ENCODE assay signal across 13 mouse cellular contexts in the genomic region with DNA sequence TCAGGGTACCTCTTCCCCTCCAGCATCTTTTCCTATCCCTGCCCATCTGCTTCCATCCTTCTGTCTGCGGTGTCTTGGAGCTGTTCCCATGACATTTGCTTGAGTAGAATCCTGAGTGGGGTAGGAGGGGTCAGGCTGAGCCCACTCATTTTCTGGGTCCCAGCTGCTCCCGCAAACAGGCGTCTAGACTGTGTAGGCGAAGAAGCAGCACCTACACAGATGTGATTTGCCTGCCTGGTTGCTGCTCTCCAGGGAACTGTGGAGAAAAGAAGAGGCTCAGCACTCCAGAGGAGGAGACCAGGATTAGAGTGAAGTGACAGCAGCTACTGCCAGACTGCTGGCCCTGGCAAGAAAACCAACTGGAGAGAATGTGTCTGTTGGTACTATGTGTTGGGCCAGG. TPM values are rescaled to one million over a fixed set of nuclear protein-coding genes. Genes with fewer than 3 reads are reported as not detected.
DNase-seq lines count a peak whose midpoint lies in the region; ATAC-seq and TF ChIP-seq lines count a peak whose summit lies in the region.
"Had no signal": no experiment of that assay in that cellular context is flagged by ENCODE, and none has a peak within 500 bp of the region (broad histone marks: within the 10 kb centered on the region; RNA-seq: fewer than 3 reads in every experiment).

No protein-coding gene starts in this region.

- 0 out of 2 replicates have a peak, but pooled peaks cover 5% of the 10 kb centered on the region for H3K9me3 ChIP-seq in intestine, embryonic 16.5 days (ENCODE audit: control insufficient read depth, low read length)
- H3K9me3 ChIP-seq: embryonic facial prominence, embryonic 15.5 days; intestine, embryonic 15.5 days; limb, embryonic 12.5 days; stomach, embryonic 15.5 days had no signal

- intact Hi-C loops in gastrocnemius, adult 2 months (cut with DNase I) = no loop called here
- intact Hi-C loops in left cerebral cortex, postnatal 25 days (cut with DNase I) = loop anchor here (2.0 kb wide), 1 partner anchor 16 kb away; a partner anchor contains a TSS

- H3K27ac ChIP-seq in gastrocnemius, adult 2 months = peak overlapping the region; percentile 97
- H3K27ac ChIP-seq in intestine, embryonic 16.5 days (ENCODE audit: low read length) = no peak overlapping the region
- H3K27ac ChIP-seq: embryonic facial prominence, embryonic 15.5 days; intestine, embryonic 15.5 days; limb, embryonic 12.5 days; stomach, embryonic 15.5 days had no signal

- DNase-seq in gastrocnemius, adult 2 months = no peak
- no peak for DNase-seq in gastrocnemius, postnatal 10 days
- DNase-seq in cerebellum, adult 11-12 months = peak; percentile 78
- peak; percentile 78 to 87 for DNase-seq in frontal cortex, adult 2 months (ENCODE audit: extremely low spot score in 1 of 2, low spot score in 1 of 2)
- peak; percentile 78 to 92 for DNase-seq in left cerebral cortex, postnatal 25 days (ENCODE audit: low spot score in 2 of 2)
- no peak for DNase-seq in adrenal gland, postnatal 25 days

- no peak for TF ChIP-seq CTCF in gastrocnemius, adult 2 months (IDR thresholded peaks at IDR 0.05)

- 80% methylated on average over 4 of the region's 4 CpGs for WGBS in intestine, embryonic 16.5 days

- no peaks in the 10 kb centered on the region for H3K27me3 ChIP-seq in intestine, embryonic 16.5 days (replicated peaks; ENCODE audit: control insufficient read depth, insufficient read depth, low read length)
- H3K27me3 ChIP-seq: embryonic facial prominence, embryonic 15.5 days; intestine, embryonic 15.5 days; limb, embryonic 12.5 days; Patski; stomach, embryonic 15.5 days had no signal

- no peak for ATAC-seq in inflammation-experienced regulatory T-cells, adult 6 months
- ATAC-seq in intestine, embryonic 16.5 days = no peak
- ATAC-seq: intestine, embryonic 15.5 days; Patski had no signal

- H3K36me3 ChIP-seq in intestine, embryonic 16.5 days (ENCODE audit: control insufficient read depth, insufficient read depth, low read length) = peaks cover 7% of the 10 kb centered on the region

- no peak overlapping the region for H3K9ac ChIP-seq in intestine, embryonic 16.5 days (ENCODE audit: low read depth, low read length)
- H3K9ac ChIP-seq: embryonic facial prominence, embryonic 15.5 days; intestine, embryonic 15.5 days; limb, embryonic 12.5 days; stomach, embryonic 15.5 days had no signal

- H3K4me3 ChIP-seq in gastrocnemius, adult 2 months = no peak overlapping the region
- no peak overlapping the region for H3K4me3 ChIP-seq in intestine, embryonic 16.5 days (ENCODE audit: low read length)
- H3K4me3 ChIP-seq: embryonic facial prominence, embryonic 15.5 days; intestine, embryonic 15.5 days; limb, embryonic 12.5 days; stomach, embryonic 15.5 days had no signal

- H3K4me2 ChIP-seq in intestine, embryonic 16.5 days (ENCODE audit: low read depth, low read length) = no peak overlapping the region
- H3K4me2 ChIP-seq: embryonic facial prominence, embryonic 15.5 days; intestine, embryonic 15.5 days; limb, embryonic 12.5 days; stomach, embryonic 15.5 days had no signal

- 0 out of 2 replicates have a peak, but pooled peaks cover 3% of the 10 kb centered on the region for H3K4me1 ChIP-seq in intestine, embryonic 16.5 days (ENCODE audit: control insufficient read depth, insufficient read depth, low read length)

RNA-seq across cellular contexts. Expression of a gene that starts 14.9 kb away (rescaled TPM):
- 100 to 1,000 TPM; 102 to 108 TPM for total RNA-seq in gastrocnemius, adult 2 months (2021)
- total RNA-seq in gastrocnemius, postnatal 10 days (2021) = 10 to 100 TPM; 28.8 to 39.5 TPM
- polyA plus RNA-seq in frontal cortex, adult 2 months (2012; rRNA removed) = 18.9 and 22.2 TPM in 2 replicates
- 10 to 100 TPM; 33.9 to 35.6 TPM for total RNA-seq in left cerebral cortex, postnatal 25 days (2021)
- polyA plus RNA-seq in inflammation-experienced regulatory T-cells, adult 6 months (2017; shearing (Covaris generic)) = 10 to 100 TPM; 11.0 to 27.7 (median 16.5) TPM
- 41.2 and 43.1 TPM in 2 replicates for total RNA-seq in adrenal gland, postnatal 25 days (2021)
- 26.1 and 28.5 TPM in 2 replicates for polyA plus RNA-seq in intestine, embryonic 16.5 days (2015; fragmentation: Nextera tagmentation; extraction: Ambion mirVana)

RNA-seq across cellular contexts. Expression of a gene that starts 22.2 kb away (rescaled TPM):
- total RNA-seq in gastrocnemius, adult 2 months (2021) = 1 to 10 TPM; 7.3 to 7.4 TPM
- total RNA-seq in gastrocnemius, postnatal 10 days (2021) = 10 to 100 TPM in 1 of 2 experiments, 1 to 10 TPM in 1; 8.0 to 10.8 TPM
- polyA plus RNA-seq in frontal cortex, adult 2 months (2012; rRNA removed) = 25.3 and 26.7 TPM in 2 replicates
- total RNA-seq in left cerebral cortex, postnatal 25 days (2021) = 10 to 100 TPM; 13.1 to 14.8 TPM
- polyA plus RNA-seq in inflammation-experienced regulatory T-cells, adult 6 months (2017; shearing (Covaris generic)) = 10 to 100 TPM; 55.6 to 76.5 (median 73.4) TPM
- 45.4 and 48.0 TPM in 2 replicates for total RNA-seq in adrenal gland, postnatal 25 days (2021)
- 54.8 and 57.5 TPM in 2 replicates for polyA plus RNA-seq in intestine, embryonic 16.5 days (2015; fragmentation: Nextera tagmentation; extraction: Ambion mirVana)

RNA-seq across cellular contexts. Expression of a gene that starts 28.9 kb away (rescaled TPM):
- 1 to 10 TPM; 2.9 to 4.4 TPM for total RNA-seq in gastrocnemius, adult 2 months (2021)
- total RNA-seq in gastrocnemius, postnatal 10 days (2021) = 10 to 100 TPM; 20.0 to 25.5 TPM
- 8.6 and 9.3 TPM in 2 replicates for polyA plus RNA-seq in frontal cortex, adult 2 months (2012; rRNA removed)
- total RNA-seq in left cerebral cortex, postnatal 25 days (2021) = 1 to 10 TPM; 4.1 to 4.4 TPM
- polyA plus RNA-seq in inflammation-experienced regulatory T-cells, adult 6 months (2017; shearing (Covaris generic)) = 10 to 100 TPM in 2 of 3 experiments, 1 to 10 TPM in 1; 8.5 to 14.5 (median 11.7) TPM
- total RNA-seq in adrenal gland, postnatal 25 days (2021) = 23.4 and 33.9 TPM in 2 replicates
- 34.7 and 35.4 TPM in 2 replicates for polyA plus RNA-seq in intestine, embryonic 16.5 days (2015; fragmentation: Nextera tagmentation; extraction: Ambion mirVana)

RNA-seq across cellular contexts. Expression of a gene that starts 44.6 kb away (rescaled TPM):
- 1 to 10 TPM in 1 of 2 experiments, under 1 TPM in 1; 0.97 to 1.2 TPM for total RNA-seq in gastrocnemius, adult 2 months (2021)
- 1 to 10 TPM; 1.2 to 1.4 TPM for total RNA-seq in gastrocnemius, postnatal 10 days (2021)
- polyA plus RNA-seq in frontal cortex, adult 2 months (2012; rRNA removed) = 1.0 TPM in 2 replicates
- total RNA-seq in left cerebral cortex, postnatal 25 days (2021) = under 1 TPM; 0.27 to 0.69 TPM
- 1 to 10 TPM in 1 of 3 experiments, under 1 TPM in 2; 0.24 to 1.3 (median 0.59) TPM for polyA plus RNA-seq in inflammation-experienced regulatory T-cells, adult 6 months (2017; shearing (Covaris generic))
- total RNA-seq in adrenal gland, postnatal 25 days (2021) = 2.8 and 3.2 TPM in 2 replicates
- polyA plus RNA-seq in intestine, embryonic 16.5 days (2015; fragmentation: Nextera tagmentation; extraction: Ambion mirVana) = 13.2 and 13.9 TPM in 2 replicates

Comparison
In these comparisons a context has a peak if more than half of its experiments do, and no peak if none do; other contexts are left out.
1. DNase-seq: peak in cerebellum, adult 11-12 months (single experiment), frontal cortex, adult 2 months (2 of 2) and left cerebral cortex, postnatal 25 days (2 of 2); none in gastrocnemius, adult 2 months (single experiment), gastrocnemius, postnatal 10 days (single experiment) and adrenal gland, postnatal 25 days (single experiment).